Mouse (Mus musculus) lung, adult 2 months (tissue): ENCODE results near the gene Edar. TPM values are rescaled to one million over a fixed set of nuclear protein-coding genes. Genes with fewer than 3 reads are reported as not detected.

ENCODE experiments used
- DNase-seq: peaks from one replicate; pipeline ENCODE4 v3.0.0; 2022
- H3K4me1 ChIP-seq: fragments of 200-500 bp; 2 replicates; pipeline ENCODE4 v1.6.1; 2011; ENCODE audit warnings: low read length; ENCODE audit not compliant: control insufficient read depth, insufficient read depth
- H3K4me3 ChIP-seq: fragments of 200-500 bp; replicated peaks from 2 replicates; pipeline ENCODE3; 2011; ENCODE audit warnings: low read depth, mild to moderate bottlenecking, control low read depth, low read length; ENCODE audit errors: extremely low read depth
- CTCF ChIP-seq: fragments of 200-500 bp; IDR thresholded peaks from 2 replicates; pipeline ENCODE4 v1.5.1; 2011; ENCODE audit warnings: mild to moderate bottlenecking, low read length, control low read depth; ENCODE audit not compliant: insufficient read depth
- POLR2A ChIP-seq: fragments of 200-500 bp; IDR thresholded peaks from 2 replicates; pipeline ENCODE4 v1.6.1; 2011; ENCODE audit warnings: low read depth, mild to moderate bottlenecking, control low read depth, low read length, borderline replicate concordance; ENCODE audit errors: extremely low read depth
- WGBS: fragments of 180-500 bp; shearing (Covaris S2); methylation state at CpG from one replicate; pipeline ENCODE4 v1.1.7; 2018; 5-methylcytosine and 5-hydroxymethylcytosine counted together
- polyA plus RNA-seq: library from polyadenylated mRNA; depleted of rRNA; stranded (reverse); fragments of >200 nt; gene quantifications from 2 replicates; pipeline ENCODE4 v1.2.3, GENCODE M21; 2012; rRNA removed

The Edar gene
- polyA plus RNA-seq, 1 experiment: 0.85 TPM

DNA sequence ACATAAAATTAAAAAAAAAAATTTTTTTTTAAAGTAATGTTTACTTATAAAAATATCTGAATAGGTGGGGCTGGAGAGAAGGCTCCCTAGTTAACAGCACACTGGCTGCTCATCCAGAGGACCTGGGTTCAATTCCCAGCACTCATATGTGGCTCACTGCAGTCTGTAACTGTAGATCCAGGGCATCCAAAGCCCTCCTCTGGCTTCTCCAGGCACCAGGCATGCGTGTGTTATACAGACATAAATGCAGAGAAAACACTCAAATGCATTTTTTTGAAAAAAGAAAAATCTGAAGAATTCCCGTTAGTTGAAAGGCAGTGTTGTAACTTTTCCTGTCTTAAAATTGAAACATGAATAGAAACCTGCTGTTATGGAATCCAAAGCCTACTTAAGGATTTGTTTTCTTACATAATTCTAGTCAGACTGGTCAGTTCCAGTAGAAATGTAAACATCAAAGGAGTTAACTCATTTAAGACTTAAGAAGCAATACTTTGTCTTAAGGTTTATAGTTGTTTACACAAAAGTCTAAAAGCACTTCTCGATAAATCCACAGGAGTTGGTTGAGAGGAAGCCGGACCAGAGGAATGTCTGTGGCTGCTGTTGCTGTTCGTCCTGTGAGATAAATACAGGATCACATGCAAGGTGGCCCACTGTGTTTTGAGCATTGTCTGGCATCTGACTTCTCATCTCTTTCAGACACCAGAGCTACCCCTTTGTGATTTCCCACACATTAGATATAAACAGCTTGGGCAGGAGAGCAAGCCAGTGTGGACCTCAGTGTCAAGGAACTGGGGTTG, 89.8 kb downstream of the Edar start:
- TF ChIP-seq POLR2A (no peak), CTCF (no peak)
- no peak for DNase-seq
- H3K4me3 ChIP-seq: no peak overlapping the region
- peaks cover 5% of the 10 kb centered on the region; the same call in 1 of the 2 replicates for H3K4me1 ChIP-seq
- WGBS: 41% methylated on average over 5 of the region's 5 CpGs

DNA sequence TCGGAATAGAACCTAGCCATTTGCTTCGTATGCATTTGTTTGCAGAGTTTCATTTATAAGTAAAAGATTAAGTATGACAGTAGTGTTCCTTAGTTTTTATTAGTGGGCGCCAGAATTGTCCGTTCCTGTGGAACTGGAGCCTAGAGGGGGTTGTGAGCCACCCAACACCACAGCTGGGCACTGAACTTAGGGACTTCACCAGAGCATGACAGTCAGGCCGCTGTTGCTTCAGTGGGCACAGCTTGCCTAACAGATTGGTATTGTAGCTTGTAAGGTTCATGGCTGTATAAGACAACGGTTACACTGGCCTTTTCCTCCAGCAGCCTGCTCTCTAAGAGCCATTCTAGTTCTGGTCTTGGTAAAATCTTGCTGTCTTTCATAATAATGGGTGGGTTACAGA, 114.9 kb downstream of the Edar start:
- no peak for DNase-seq
- no peak for TF ChIP-seq POLR2A
- no peak for TF ChIP-seq CTCF
- 88% methylated on average over 6 of the region's 6 CpGs for WGBS
- H3K4me3 ChIP-seq: no peak overlapping the region
- H3K4me1 ChIP-seq: no peaks in the 10 kb centered on the region

DNA sequence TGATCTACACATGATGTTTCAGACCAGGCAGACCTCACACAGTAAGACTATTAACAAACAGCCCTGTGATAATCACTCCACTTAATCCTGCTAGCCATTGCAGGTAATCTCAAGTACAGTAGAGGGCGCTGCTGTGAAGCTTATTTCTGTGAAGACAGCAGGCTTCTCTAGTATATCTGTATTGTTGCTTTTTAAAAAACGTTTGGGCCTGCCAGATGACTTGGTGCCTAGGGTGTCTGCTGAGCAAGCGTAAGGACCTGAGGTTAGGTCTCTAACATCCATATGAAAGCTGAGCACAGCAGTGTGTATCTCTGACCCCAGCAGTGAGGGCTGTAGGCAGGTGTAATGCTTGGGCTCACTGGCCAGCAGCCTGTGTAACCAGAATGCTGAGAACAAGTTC, 115.6 kb downstream of the Edar start:
- H3K4me1 ChIP-seq: no peaks in the 10 kb centered on the region
- TF ChIP-seq CTCF (no peak), POLR2A (no peak)
- DNase-seq: peak; percentile 24
- WGBS: 27% methylated on average over 3 of the region's 3 CpGs
- H3K4me3 ChIP-seq: no peak overlapping the region

DNA sequence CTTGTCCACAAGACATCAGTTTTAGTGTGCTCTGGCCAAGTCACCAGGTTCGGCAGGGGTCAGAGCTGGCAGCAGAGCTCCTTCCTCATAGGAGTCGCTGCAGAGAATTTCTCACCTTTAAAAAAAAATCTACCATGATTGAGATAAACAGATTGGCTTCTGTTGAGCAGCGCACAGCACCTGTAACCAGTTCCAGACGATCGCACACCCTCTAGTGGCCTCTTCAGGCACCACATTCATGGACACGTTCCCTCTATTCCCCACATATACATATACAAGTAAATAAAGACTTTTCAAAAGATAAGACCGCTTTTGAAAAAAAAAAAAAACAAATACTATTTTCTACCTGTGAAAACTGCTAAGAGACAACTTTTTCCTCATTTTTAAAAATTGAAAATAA, 116.4 kb downstream of the Edar start:
- TF ChIP-seq CTCF (peak; percentile 72), POLR2A (no peak)
- peak; percentile 47 for DNase-seq
- H3K4me3 ChIP-seq: no peak overlapping the region
- WGBS: 19% methylated on average over 7 of the region's 7 CpGs
- H3K4me1 ChIP-seq: no peaks in the 10 kb centered on the region

DNA sequence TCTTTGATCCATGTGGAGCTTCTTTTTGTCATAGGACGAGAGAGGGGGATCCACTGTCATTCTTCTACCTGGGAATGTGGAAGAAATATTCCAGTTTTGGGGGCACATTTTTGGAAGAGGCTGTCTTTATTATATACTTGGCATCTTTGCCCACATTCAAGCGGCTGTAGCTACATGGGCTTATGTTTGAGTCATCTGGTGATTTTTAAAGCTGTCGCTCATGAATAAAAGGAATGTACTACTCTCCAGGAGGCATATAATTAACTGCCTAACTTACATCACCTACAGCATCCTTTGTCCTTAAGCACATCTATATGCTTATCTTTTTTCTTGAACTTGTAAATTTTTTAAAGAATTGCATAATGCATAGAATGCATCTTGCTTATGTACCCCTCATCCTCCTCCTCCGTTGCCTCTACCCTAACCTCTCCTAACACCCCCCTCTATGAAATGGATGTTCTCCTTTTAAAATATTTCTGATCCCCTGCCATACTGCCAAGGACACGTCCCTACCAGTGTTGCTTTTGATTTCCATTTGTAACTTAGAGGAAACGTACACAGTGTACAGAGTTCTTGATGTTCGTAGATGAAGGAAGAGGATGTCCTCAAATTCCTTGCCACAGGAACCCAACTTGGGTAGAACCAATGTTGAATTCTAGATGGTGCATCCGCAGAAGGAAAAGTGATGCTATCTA, 120.6 kb downstream of the Edar start:
- 85% methylated on average over 8 of the region's 8 CpGs for WGBS
- no peaks in the 10 kb centered on the region for H3K4me1 ChIP-seq
- no peak for TF ChIP-seq POLR2A
- no peak overlapping the region for H3K4me3 ChIP-seq
- DNase-seq: no peak

Other genes with a start within 250 kb of the Edar start
- gene Ranbp2, start 228.7 kb downstream of the Edar start, polyA plus RNA-seq: 3.1 and 4.8 TPM in 2 replicates
- gene Ccdc138, start 177.7 kb downstream of the Edar start, polyA plus RNA-seq: 0.38 and 0.66 TPM in 2 replicates
- gene Gm17542, start 42.6 kb upstream of the Edar start, polyA plus RNA-seq: not detected in 2 replicates
- 10.1 and 13.5 TPM in 2 replicates for gene Sh3rf3, start 137.7 kb upstream of the Edar start, polyA plus RNA-seq